Mouse (Mus musculus): ENCODE measurements at regions not wholly inside any gene's neighbourhood (a gene's known extent, or its start where the extent isn't known, plus 50 kb on each side); places are given as distances from the start of the nearest gene placed in this dataset.
"Not testable (repeated sequence)": the region's sequence is repeated elsewhere in the genome, so short reads cannot be mapped to it uniquely, and the experiment has no call there.

- in situ Hi-C loops (cut with MboI; ENCODE audit: low pct_unique_long_range_greater_than_20kb in 1 of 2, low sequenced_read_pairs in 2 of 2, unreplicated experiment in 1 of 2): no loop called here
Observed at GRCm38 (mm10) chr6:31923951-31924668, 125.9 kb upstream of the 1700012A03Rik start.

- in situ Hi-C loops (cut with MboI; ENCODE audit: low pct_unique_long_range_greater_than_20kb in 1 of 2, low sequenced_read_pairs in 2 of 2, unreplicated experiment in 1 of 2): no loop called here
Observed at GRCm38 (mm10) chr6:31921561-31922152, 128.4 kb upstream of the 1700012A03Rik start.

GRCm38 (mm10) chr6:31917411-31918131, 132.5 kb upstream of the 1700012A03Rik start:
- in situ Hi-C loops (cut with MboI; ENCODE audit: low pct_unique_long_range_greater_than_20kb in 1 of 2, low sequenced_read_pairs in 2 of 2, unreplicated experiment in 1 of 2): no loop called here

- in situ Hi-C loops (cut with MboI; ENCODE audit: low pct_unique_long_range_greater_than_20kb in 1 of 2, low sequenced_read_pairs in 2 of 2, unreplicated experiment in 1 of 2): no loop called here
Observed at GRCm38 (mm10) chr6:31901791-31902190, 148.3 kb upstream of the 1700012A03Rik start.

- in situ Hi-C loops (cut with MboI; ENCODE audit: low pct_unique_long_range_greater_than_20kb in 1 of 2, low sequenced_read_pairs in 2 of 2, unreplicated experiment in 1 of 2): no loop called here
Observed at GRCm38 (mm10) chr6:31899055-31899454, 151.0 kb upstream of the 1700012A03Rik start.

- in situ Hi-C loops (cut with MboI; ENCODE audit: low pct_unique_long_range_greater_than_20kb in 1 of 2, low sequenced_read_pairs in 2 of 2, unreplicated experiment in 1 of 2): no loop called here
Observed at GRCm38 (mm10) chr6:31898609-31899008, 151.4 kb upstream of the 1700012A03Rik start.

- in situ Hi-C loops (cut with MboI; ENCODE audit: low pct_unique_long_range_greater_than_20kb in 1 of 2, low sequenced_read_pairs in 2 of 2, unreplicated experiment in 1 of 2): no loop called here
Observed at GRCm38 (mm10) chr6:31897001-31897400, 153.0 kb upstream of the 1700012A03Rik start.

GRCm38 (mm10) chr6:31895835-31896234, 154.2 kb upstream of the 1700012A03Rik start:
- in situ Hi-C loops (cut with MboI; ENCODE audit: low pct_unique_long_range_greater_than_20kb in 1 of 2, low sequenced_read_pairs in 2 of 2, unreplicated experiment in 1 of 2): no loop called here

GRCm38 (mm10) chr6:31886931-31887330, 163.1 kb upstream of the 1700012A03Rik start:
- in situ Hi-C loops (cut with MboI; ENCODE audit: low pct_unique_long_range_greater_than_20kb in 1 of 2, low sequenced_read_pairs in 2 of 2, unreplicated experiment in 1 of 2): no loop called here

GRCm38 (mm10) chr6:31885196-31885595, 164.8 kb upstream of the 1700012A03Rik start:
- in situ Hi-C loops (cut with MboI; ENCODE audit: low pct_unique_long_range_greater_than_20kb in 1 of 2, low sequenced_read_pairs in 2 of 2, unreplicated experiment in 1 of 2): not testable (repeated sequence)

GRCm38 (mm10) chr6:31883726-31884125, 166.3 kb upstream of the 1700012A03Rik start:
- in situ Hi-C loops (cut with MboI; ENCODE audit: low pct_unique_long_range_greater_than_20kb in 1 of 2, low sequenced_read_pairs in 2 of 2, unreplicated experiment in 1 of 2): no loop called here

- in situ Hi-C loops (cut with MboI; ENCODE audit: low pct_unique_long_range_greater_than_20kb in 1 of 2, low sequenced_read_pairs in 2 of 2, unreplicated experiment in 1 of 2): no loop called here
Observed at GRCm38 (mm10) chr6:31874616-31875015, 175.4 kb upstream of the 1700012A03Rik start.

GRCm38 (mm10) chr6:31873911-31874310, 176.1 kb upstream of the 1700012A03Rik start:
- in situ Hi-C loops (cut with MboI; ENCODE audit: low pct_unique_long_range_greater_than_20kb in 1 of 2, low sequenced_read_pairs in 2 of 2, unreplicated experiment in 1 of 2): no loop called here

GRCm38 (mm10) chr6:31871766-31872165, 178.3 kb upstream of the 1700012A03Rik start:
- in situ Hi-C loops (cut with MboI; ENCODE audit: low pct_unique_long_range_greater_than_20kb in 1 of 2, low sequenced_read_pairs in 2 of 2, unreplicated experiment in 1 of 2): no loop called here

- in situ Hi-C loops (cut with MboI; ENCODE audit: low pct_unique_long_range_greater_than_20kb in 1 of 2, low sequenced_read_pairs in 2 of 2, unreplicated experiment in 1 of 2): no loop called here
Observed at GRCm38 (mm10) chr6:31861996-31862395, 188.1 kb upstream of the 1700012A03Rik start.

- in situ Hi-C loops (cut with MboI; ENCODE audit: low pct_unique_long_range_greater_than_20kb in 1 of 2, low sequenced_read_pairs in 2 of 2, unreplicated experiment in 1 of 2): no loop called here
Observed at GRCm38 (mm10) chr6:31859621-31860020, 190.4 kb upstream of the 1700012A03Rik start.

- in situ Hi-C loops (cut with MboI; ENCODE audit: low pct_unique_long_range_greater_than_20kb in 1 of 2, low sequenced_read_pairs in 2 of 2, unreplicated experiment in 1 of 2): no loop called here
Observed at GRCm38 (mm10) chr6:31854261-31854660, 195.8 kb upstream of the 1700012A03Rik start.

GRCm38 (mm10) chr6:31846319-31846718, 203.7 kb upstream of the 1700012A03Rik start:
- in situ Hi-C loops (cut with MboI; ENCODE audit: low pct_unique_long_range_greater_than_20kb in 1 of 2, low sequenced_read_pairs in 2 of 2, unreplicated experiment in 1 of 2): loop anchor here in 1 of 2 experiments (25.0 kb wide), 1 partner anchor 309 kb away; no protein-coding TSS in a partner anchor

GRCm38 (mm10) chr6:31845671-31846070, 204.4 kb upstream of the 1700012A03Rik start:
- in situ Hi-C loops (cut with MboI; ENCODE audit: low pct_unique_long_range_greater_than_20kb in 1 of 2, low sequenced_read_pairs in 2 of 2, unreplicated experiment in 1 of 2): loop anchor here in 1 of 2 experiments (25.0 kb wide), 1 partner anchor 308 kb away; no protein-coding TSS in a partner anchor
